Comparison of ENCODE assay signal across 17 mouse cellular contexts in the genomic region with DNA sequence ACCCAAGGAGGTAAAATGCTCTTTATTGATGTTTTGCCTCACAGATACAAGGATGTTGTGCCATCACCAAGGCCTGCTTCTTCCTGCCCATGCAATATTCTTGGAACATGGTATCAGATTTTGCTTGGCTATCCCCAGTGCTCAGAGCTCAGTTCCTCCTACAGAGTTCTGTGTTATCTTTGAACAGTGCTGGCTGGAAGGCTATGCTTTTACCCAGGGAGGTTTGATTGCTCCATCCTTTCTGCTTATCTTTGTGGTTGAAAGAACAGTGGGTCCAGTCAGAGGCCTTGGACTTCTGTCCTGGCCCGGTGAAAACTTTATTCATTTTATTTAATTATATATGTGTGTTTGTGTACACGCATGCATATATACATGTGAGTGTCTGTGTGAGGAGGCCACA. TPM values are rescaled to one million over a fixed set of nuclear protein-coding genes. Genes with fewer than 3 reads are reported as not detected.
"Had no signal": no experiment of that assay in that cellular context is flagged by ENCODE, and none has a peak within 500 bp of the region (broad histone marks: within the 10 kb centered on the region; RNA-seq: fewer than 3 reads in every experiment).

No protein-coding gene starts in this region.

- H3K9me3 ChIP-seq: limb, embryonic 12.5 days; limb, embryonic 15.5 days; lung, embryonic 15.5 days; midbrain, embryonic 12.5 days; stomach, embryonic 15.5 days had no signal

- H3K9ac ChIP-seq: limb, embryonic 12.5 days; limb, embryonic 15.5 days; liver, embryonic 14.5 days; lung, embryonic 15.5 days; midbrain, embryonic 12.5 days; stomach, embryonic 15.5 days had no signal

- DNase-seq: kidney, adult 18-20 months; kidney, adult 9 months; kidney, postnatal 14 days; kidney, postnatal 4 days; left cerebral cortex, postnatal 4 days; lung, adult 18-20 months; lung, postnatal 14 days; lung, postnatal 4 days had no signal

- H3K27ac ChIP-seq: limb, embryonic 12.5 days; limb, embryonic 15.5 days; liver, embryonic 14.5 days; lung, embryonic 15.5 days; midbrain, embryonic 12.5 days; stomach, embryonic 15.5 days had no signal

- H3K4me3 ChIP-seq: limb, embryonic 12.5 days; limb, embryonic 15.5 days; lung, embryonic 15.5 days; midbrain, embryonic 12.5 days; myocyte; stomach, embryonic 15.5 days had no signal

- ATAC-seq: midbrain, embryonic 16.5 days had no signal

- H3K4me2 ChIP-seq: limb, embryonic 12.5 days; limb, embryonic 15.5 days; lung, embryonic 15.5 days; midbrain, embryonic 12.5 days; stomach, embryonic 15.5 days had no signal

- H3K27me3 ChIP-seq: limb, embryonic 15.5 days; lung, embryonic 15.5 days; midbrain, embryonic 12.5 days; stomach, embryonic 15.5 days had no signal

- H3K36me3 ChIP-seq: limb, embryonic 12.5 days; limb, embryonic 15.5 days; lung, embryonic 15.5 days; midbrain, embryonic 12.5 days; stomach, embryonic 15.5 days had no signal

- H3K4me1 ChIP-seq: lung, embryonic 15.5 days had no signal

RNA-seq across cellular contexts. Expression of a gene that starts 16.7 kb away (rescaled TPM):
- polyA plus RNA-seq: neural tube, embryonic 11.5 days had no signal
